Mouse (Mus musculus) ES-Bruce4 (cell line): Measurements from ENCODE around the gene Spsb1. TPM values are rescaled to one million over a fixed set of nuclear protein-coding genes. Genes with fewer than 3 reads are reported as not detected.

Experiments
- H3K27ac ChIP-seq: 2 replicates; pipeline ENCODE4 v1.5.1; 2012; ENCODE audit warnings: low read length, inconsistent platforms; ENCODE audit not compliant: insufficient read depth
- H3K27me3 ChIP-seq: 2 replicates; pipeline ENCODE4 v1.6.1; 2012; ENCODE audit warnings: mild to moderate bottlenecking, low read length, inconsistent platforms; ENCODE audit not compliant: control insufficient read depth, poor library complexity, insufficient read depth, severe bottlenecking
- H3K36me3 ChIP-seq: 2 replicates; pipeline ENCODE4 v1.6.1; 2012; ENCODE audit warnings: inconsistent platforms, mild to moderate bottlenecking, low read length, moderate library complexity; ENCODE audit not compliant: control insufficient read depth, poor library complexity, insufficient read depth, severe bottlenecking
- H3K4me1 ChIP-seq: one replicate; pipeline ENCODE4 v1.8.1; 2011; ENCODE audit warnings: low read length; ENCODE audit not compliant: control insufficient read depth, insufficient read depth
- H3K4me3 ChIP-seq: 2 replicates; pipeline ENCODE4 v1.5.1; 2011; ENCODE audit warnings: low read depth, mild to moderate bottlenecking, low read length
- H3K9ac ChIP-seq: 2 replicates; pipeline ENCODE4 v1.6.1; 2012; ENCODE audit warnings: low read depth, mild to moderate bottlenecking, inconsistent platforms; ENCODE audit not compliant: poor library complexity, severe bottlenecking
- H3K9me3 ChIP-seq: replicated peaks from 2 replicates; pipeline ENCODE4 v1.6.1; 2012; ENCODE audit warnings: mild to moderate bottlenecking, low read length, inconsistent platforms; ENCODE audit not compliant: control insufficient read depth, poor library complexity, insufficient read depth, severe bottlenecking
- CTCF ChIP-seq: IDR thresholded peaks from one replicate; pipeline ENCODE4 v1.8.1; 2011; ENCODE audit warnings: low read depth, low read length
- EP300 ChIP-seq: IDR thresholded peaks from 2 replicates; pipeline ENCODE4 v1.6.1; 2011; ENCODE audit warnings: low read depth, low read length; ENCODE audit not compliant: insufficient read depth
- POLR2A ChIP-seq: IDR thresholded peaks from one replicate; pipeline ENCODE4 v1.8.1; 2011; ENCODE audit warnings: low read length; ENCODE audit not compliant: insufficient read depth
- polyA plus RNA-seq: library from polyadenylated mRNA; stranded (reverse); fragments of >200 nt; gene quantifications from 2 replicates; pipeline ENCODE4 v1.2.4, GENCODE M21; 2011; ENCODE audit warnings: low read depth; ENCODE audit not compliant: missing spikeins, insufficient read depth, insufficient read length

The Spsb1 gene
- polyA plus RNA-seq, 1 experiment, result 28.1 TPM

DNA sequence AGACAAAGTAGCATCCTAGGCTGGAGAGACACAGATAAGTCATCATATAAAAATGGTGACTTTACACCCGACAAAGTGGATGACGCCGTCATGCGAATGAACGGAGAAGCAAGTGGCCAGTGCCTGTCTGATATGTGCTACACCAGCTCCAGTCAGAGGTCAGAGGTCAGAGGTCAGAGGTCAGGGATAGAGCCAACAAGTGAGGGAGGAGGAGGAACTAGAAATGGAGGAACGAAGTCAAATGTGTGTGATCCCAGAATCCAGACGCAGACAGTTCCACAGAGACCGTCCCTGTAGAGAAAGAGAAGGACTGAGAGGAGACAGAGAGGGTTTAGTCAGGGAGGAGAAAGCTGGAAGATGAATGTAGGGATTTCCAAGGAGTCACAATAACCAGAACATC, 103.3 kb downstream of the Spsb1 start:
- H3K4me1 ChIP-seq, result no peaks in the 10 kb centered on the region
- no peak for TF ChIP-seq CTCF
- H3K27me3 ChIP-seq, result no peaks in the 10 kb centered on the region
- no peaks in the 10 kb centered on the region for H3K36me3 ChIP-seq
- no peak overlapping the region for H3K27ac ChIP-seq
- H3K4me3 ChIP-seq, result no peak overlapping the region
- no peaks in the 10 kb centered on the region for H3K9me3 ChIP-seq
- H3K9ac ChIP-seq, result no peak overlapping the region

DNA sequence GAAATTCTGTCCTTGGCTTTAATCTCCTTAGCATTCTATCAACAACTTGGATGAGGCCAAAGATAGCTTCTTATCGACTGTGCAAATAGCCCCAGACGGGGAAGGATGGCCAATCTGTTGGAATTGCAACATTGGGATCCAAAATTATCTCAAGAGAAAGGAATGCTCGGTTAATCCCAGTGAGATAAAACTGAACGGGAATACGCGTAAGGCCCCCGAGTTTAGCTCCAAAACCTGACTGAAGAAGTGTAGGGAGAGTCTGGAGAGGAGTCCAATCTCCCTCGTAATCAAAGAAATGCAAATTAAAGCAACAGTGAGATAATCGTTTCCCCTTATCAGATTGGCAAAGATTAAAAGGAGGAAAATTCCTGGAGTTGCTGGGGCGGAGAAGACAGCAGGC, 104.2 kb downstream of the Spsb1 start:
- H3K27ac ChIP-seq, result no peak overlapping the region
- no peaks in the 10 kb centered on the region for H3K4me1 ChIP-seq
- TF ChIP-seq POLR2A (no peak), CTCF (no peak), EP300 (no peak)
- no peak overlapping the region for H3K4me3 ChIP-seq
- no peaks in the 10 kb centered on the region for H3K9me3 ChIP-seq
- H3K27me3 ChIP-seq, result no peaks in the 10 kb centered on the region
- H3K36me3 ChIP-seq, result no peaks in the 10 kb centered on the region
- H3K9ac ChIP-seq, result no peak overlapping the region

DNA sequence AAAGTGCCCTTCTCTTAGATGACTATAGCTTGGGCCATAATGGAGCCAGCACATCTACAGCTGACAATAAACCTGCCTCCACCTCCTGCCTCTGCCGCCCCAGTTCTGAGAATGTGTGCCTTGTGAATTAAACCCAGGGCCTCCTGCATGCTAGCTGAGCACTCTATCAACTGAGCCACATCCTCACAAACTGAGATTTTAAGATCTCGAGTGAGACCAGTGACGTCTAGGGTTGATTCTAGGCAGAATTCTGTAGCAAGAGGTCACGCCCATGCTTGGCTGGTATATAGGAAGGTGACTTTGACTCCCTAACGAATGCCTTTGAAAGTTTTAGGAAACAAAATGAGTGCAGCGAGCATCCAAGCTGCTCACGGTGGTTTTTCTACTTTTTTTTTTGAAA, 104.8 kb downstream of the Spsb1 start:
- TF ChIP-seq EP300, result no peak
- no peak for TF ChIP-seq CTCF
- no peak for TF ChIP-seq POLR2A
- H3K27ac ChIP-seq, result no peak overlapping the region
- no peaks in the 10 kb centered on the region for H3K9me3 ChIP-seq
- H3K27me3 ChIP-seq, result no peaks in the 10 kb centered on the region
- no peak overlapping the region for H3K4me3 ChIP-seq
- H3K36me3 ChIP-seq, result no peaks in the 10 kb centered on the region
- no peaks in the 10 kb centered on the region for H3K4me1 ChIP-seq
- H3K9ac ChIP-seq, result no peak overlapping the region

DNA sequence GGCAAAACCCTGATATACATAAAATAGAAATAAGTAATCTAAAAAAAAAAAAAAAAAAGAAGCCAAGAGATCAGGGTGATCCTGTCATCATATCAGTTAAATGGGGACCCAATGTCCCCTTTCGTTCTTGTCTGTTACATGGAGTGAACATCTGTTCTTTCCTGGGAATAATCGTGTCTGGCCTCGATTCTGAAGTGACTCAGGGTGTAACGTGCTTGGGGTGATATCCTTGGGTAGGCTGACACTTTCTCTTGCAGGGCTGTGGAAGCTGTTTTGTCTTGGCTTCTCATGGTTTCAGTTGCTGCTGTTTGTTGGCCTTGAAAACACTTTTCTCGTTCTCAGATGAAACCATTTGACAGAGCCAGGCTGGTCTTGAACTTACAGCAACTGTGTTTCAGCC, 105.8 kb downstream of the Spsb1 start:
- Histone ChIP-seq H3K27ac (no peak overlapping the region), H3K4me3 (no peak overlapping the region), H3K9ac (no peak overlapping the region), H3K9me3 (no peaks in the 10 kb centered on the region), H3K4me1 (no peaks in the 10 kb centered on the region), H3K27me3 (no peaks in the 10 kb centered on the region), H3K36me3 (no peaks in the 10 kb centered on the region)
- TF ChIP-seq CTCF, result no peak
- TF ChIP-seq POLR2A, result no peak
- TF ChIP-seq EP300, result no peak

DNA sequence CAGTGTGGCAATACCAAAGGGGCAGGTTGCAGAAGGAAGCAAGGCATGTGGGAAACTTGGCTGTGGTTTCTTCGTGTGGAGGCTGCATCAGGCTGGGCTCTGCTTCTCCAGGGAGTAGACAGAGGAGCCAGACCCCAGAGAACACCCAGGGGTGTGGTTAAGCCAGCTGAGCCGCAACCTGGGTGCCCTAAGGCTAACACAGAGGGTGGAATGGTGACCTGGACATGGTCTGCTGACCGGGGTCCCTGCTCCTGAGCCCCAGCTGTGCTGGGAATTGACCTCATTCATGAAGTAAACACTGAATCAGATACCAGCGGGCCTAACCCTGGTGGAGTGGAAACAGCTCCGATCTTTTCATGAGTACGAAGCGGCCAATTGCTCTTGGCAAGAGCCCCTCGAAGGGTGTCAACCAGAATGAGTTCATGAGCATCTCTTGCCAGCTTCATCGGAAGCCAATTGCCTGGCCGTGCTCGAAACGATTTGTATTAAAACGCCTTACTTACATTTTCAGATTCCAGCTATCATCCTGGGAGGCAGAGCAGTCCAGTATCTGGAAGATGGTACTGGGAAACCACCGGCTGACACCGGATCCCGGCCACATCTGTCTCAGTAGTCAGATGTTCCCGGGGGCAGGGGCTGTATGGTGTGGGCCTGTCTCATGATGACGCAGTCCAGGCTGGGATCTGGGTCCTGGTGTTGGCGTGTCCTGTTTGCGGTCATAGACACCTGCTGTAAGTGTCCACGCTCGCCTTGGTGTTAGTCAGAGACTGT, 107.8 kb downstream of the Spsb1 start:
- no peaks in the 10 kb centered on the region for H3K9me3 ChIP-seq
- no peak overlapping the region for H3K9ac ChIP-seq
- no peak overlapping the region for H3K4me3 ChIP-seq
- no peaks in the 10 kb centered on the region for H3K4me1 ChIP-seq
- H3K36me3 ChIP-seq, result no peaks in the 10 kb centered on the region
- H3K27ac ChIP-seq, result no peak overlapping the region
- TF ChIP-seq CTCF, result no peak
- TF ChIP-seq POLR2A, result no peak
- no peak for TF ChIP-seq EP300
- H3K27me3 ChIP-seq, result no peaks in the 10 kb centered on the region

Other genes with a start within 250 kb of the Spsb1 start
- 29.9 and 33.9 TPM in 2 replicates for gene Tmem201, start 217.0 kb downstream of the Spsb1 start, polyA plus RNA-seq
- 10.2 and 11.9 TPM in 2 replicates for gene Slc25a33, start 180.8 kb downstream of the Spsb1 start, polyA plus RNA-seq
- gene H6pd, start 54.0 kb upstream of the Spsb1 start, polyA plus RNA-seq, result 13.7 and 15.0 TPM in 2 replicates
- gene Gpr157, start 132.3 kb upstream of the Spsb1 start, polyA plus RNA-seq, result 2.2 and 2.7 TPM in 2 replicates
- gene Slc2a5, start 164.2 kb upstream of the Spsb1 start, polyA plus RNA-seq, result 2.2 TPM in 2 replicates
- gene Slc2a7, start 193.9 kb upstream of the Spsb1 start, polyA plus RNA-seq, result not detected in 2 replicates
- gene Car6, start 246.3 kb upstream of the Spsb1 start, polyA plus RNA-seq, result not detected in 2 replicates